Mouse (Mus musculus) skeletal muscle tissue, adult 2 months (tissue): Measurements from ENCODE around the gene Gbf1.
"Not testable (repeated sequence)": the region's sequence is repeated elsewhere in the genome, so short reads cannot be mapped to it uniquely, and the experiment has no call there.

Source experiments
- DNase-seq: peaks from one replicate; pipeline ENCODE4 v3.0.0-alpha.2; 2012; ENCODE audit warnings: low read depth, low spot score

Gene Gbf1

GRCm38 (mm10) chr19:46152127-46152803 is at the start of gene Gbf1:
TSS of gene Gbf1 (plus strand) at chr19:46152509.
- DNase-seq, result peak; percentile 98

GRCm38 (mm10) chr19:46103437-46104186 is 48.7 kb upstream of the Gbf1 start:
- DNase-seq, result no peak

GRCm38 (mm10) chr19:46104187-46104557 is 48.1 kb upstream of the Gbf1 start:
- no peak for DNase-seq

- DNase-seq, result no peak
Observed at GRCm38 (mm10) chr19:46110214-46110613, 42.1 kb upstream of the Gbf1 start.

- DNase-seq, result no peak
Observed at GRCm38 (mm10) chr19:46110781-46111180, 41.5 kb upstream of the Gbf1 start.

GRCm38 (mm10) chr19:46114617-46115016 is 37.7 kb upstream of the Gbf1 start:
- DNase-seq, result no peak

GRCm38 (mm10) chr19:46119458-46119857 is 32.9 kb upstream of the Gbf1 start:
- DNase-seq, result no peak

- no peak for DNase-seq
Observed at GRCm38 (mm10) chr19:46120872-46121271, 31.4 kb upstream of the Gbf1 start.

- no peak for DNase-seq
Observed at GRCm38 (mm10) chr19:46123876-46124275, 28.4 kb upstream of the Gbf1 start.

- no peak for DNase-seq
Observed at GRCm38 (mm10) chr19:46124651-46125050, 27.7 kb upstream of the Gbf1 start.

- no peak for DNase-seq
Observed at GRCm38 (mm10) chr19:46126301-46126700, 26.0 kb upstream of the Gbf1 start.

- DNase-seq, result not testable (repeated sequence)
Observed at GRCm38 (mm10) chr19:46129737-46130136, 22.6 kb upstream of the Gbf1 start.

GRCm38 (mm10) chr19:46131283-46131682 is 21.0 kb upstream of the Gbf1 start:
- DNase-seq, result no peak

GRCm38 (mm10) chr19:46131694-46132525 is 20.4 kb upstream of the Gbf1 start, which contains the start of gene Elovl3:
TSS of gene Elovl3 (plus strand) at chr19:46131897.
- no peak for DNase-seq

GRCm38 (mm10) chr19:46132577-46132976 is 19.7 kb upstream of the Gbf1 start:
- no peak for DNase-seq

- DNase-seq, result peak; percentile 78
Observed at GRCm38 (mm10) chr19:46135297-46135696, 17.0 kb upstream of the Gbf1 start.

- peak; percentile 83 for DNase-seq
Observed at GRCm38 (mm10) chr19:46135789-46136638, 16.3 kb upstream of the Gbf1 start.

GRCm38 (mm10) chr19:46136639-46137580 is 15.4 kb upstream of the Gbf1 start:
- no peak for DNase-seq

- DNase-seq, result no peak
Observed at GRCm38 (mm10) chr19:46140324-46140723, 12.0 kb upstream of the Gbf1 start.

GRCm38 (mm10) chr19:46141091-46141490 is 11.2 kb upstream of the Gbf1 start:
- DNase-seq, result peak; percentile 25
